Mouse (Mus musculus): ENCODE measurements at regions not wholly inside any gene's neighbourhood (a gene's known extent, or its start where the extent isn't known, plus 50 kb on each side); places are given as distances from the start of the nearest gene placed in this dataset.

DNA sequence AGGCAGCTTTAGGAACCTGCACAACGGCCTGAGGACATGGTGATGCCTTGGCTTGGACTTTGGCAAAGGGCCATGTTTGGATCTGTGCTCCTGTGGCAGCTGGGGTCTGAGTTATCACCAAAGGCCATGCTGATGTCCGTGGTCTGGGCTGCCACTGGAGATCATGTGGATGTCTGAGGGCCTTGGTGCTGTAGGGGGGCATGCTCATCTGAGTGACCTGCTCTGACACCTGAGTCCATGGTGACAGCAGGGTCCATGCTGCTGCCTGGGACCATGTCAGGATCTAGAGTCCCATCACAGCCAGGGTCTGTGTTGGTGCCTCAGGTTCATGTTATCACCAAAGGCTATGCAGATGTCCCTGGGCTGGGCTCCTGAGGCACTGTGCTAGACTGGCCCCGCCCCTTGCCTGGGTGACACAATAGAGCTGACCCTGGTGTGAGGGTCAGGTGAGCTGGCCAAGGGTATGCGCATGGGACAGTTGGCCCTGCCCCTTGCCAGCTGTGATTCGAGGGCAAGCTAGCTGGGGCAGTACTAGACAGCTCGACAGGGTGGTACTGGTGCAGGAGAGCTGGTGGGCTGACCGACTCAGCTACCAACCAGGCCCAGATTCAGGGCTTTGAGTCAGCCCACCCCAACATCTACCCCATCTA is 77.0 kb upstream of the Rcn1 start:
- Histone ChIP-seq H3K4me3 (ENCODE audit: insufficient read depth, poor library complexity, severe bottlenecking) (no peak overlapping the region), H3ac (ENCODE audit: control insufficient read depth, insufficient read length, low read depth) (no peak overlapping the region), H3K79me3 (ENCODE audit: low read depth) (no peaks in the 10 kb centered on the region), H3K36me3 (ENCODE audit: control insufficient read depth, insufficient read depth) (no peaks in the 10 kb centered on the region), H3K27me3 (ENCODE audit: control insufficient read depth, insufficient read depth, insufficient read length) (peaks cover 3% of the 10 kb centered on the region), H3K79me2 (ENCODE audit: control insufficient read depth, insufficient read depth) (no peaks in the 10 kb centered on the region)
- TF ChIP-seq MAX (IDR thresholded peaks at IDR 0.05) (no peak), USF1 (IDR thresholded peaks at IDR 0.05; ENCODE audit: low read depth) (no peak), FOSL1 (IDR thresholded peaks at IDR 0.05; ENCODE audit: insufficient read depth, low read length, poor library complexity, severe bottlenecking) (no peak), MYOD1 (IDR thresholded peaks at IDR 0.05; ENCODE audit: control insufficient read depth, insufficient read length, low read depth) (no peak), CEBPB (IDR thresholded peaks at IDR 0.05; ENCODE audit: low read depth) (no peak), CTCF (IDR thresholded peaks at IDR 0.05; ENCODE audit: control insufficient read depth, insufficient read depth, insufficient read length) (no peak), MYOG (IDR thresholded peaks at IDR 0.05; ENCODE audit: control insufficient read depth, extremely low read depth, insufficient read length) (no peak)

DNA sequence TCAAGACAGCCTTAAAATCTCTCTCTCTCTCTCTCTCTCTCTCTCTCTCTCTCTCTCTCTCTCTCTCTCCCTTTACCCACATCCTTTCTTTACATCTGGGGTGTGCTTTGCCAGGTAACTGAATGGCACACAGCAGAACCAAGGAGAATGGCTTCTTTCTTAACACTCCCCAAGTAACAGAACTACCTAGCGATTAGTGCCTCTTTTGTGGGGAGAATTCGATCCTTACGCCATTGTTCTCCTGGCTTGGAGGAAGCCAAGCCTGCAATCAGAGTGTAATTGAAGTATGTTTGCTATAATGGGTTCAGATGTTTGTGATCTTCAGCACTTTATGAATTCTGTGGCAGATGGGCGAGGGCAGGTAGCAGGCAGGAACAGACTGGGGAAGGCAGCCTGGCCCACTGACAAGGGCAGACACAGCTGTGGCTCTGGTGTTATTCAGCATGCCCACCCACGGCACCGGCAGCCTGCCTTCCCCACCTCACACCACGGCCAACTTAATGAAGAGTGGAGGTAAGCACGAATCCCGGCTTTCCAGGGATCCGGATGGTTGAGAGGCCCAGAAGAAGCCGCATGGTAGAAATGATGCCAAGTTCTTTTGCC is 83.0 kb upstream of the Rcn1 start:
- Histone ChIP-seq H3K79me3 (ENCODE audit: low read depth) (no peaks in the 10 kb centered on the region), H3K4me3 (ENCODE audit: insufficient read depth, poor library complexity, severe bottlenecking) (no peak overlapping the region), H3ac (ENCODE audit: control insufficient read depth, insufficient read length, low read depth) (no peak overlapping the region), H3K36me3 (ENCODE audit: control insufficient read depth, insufficient read depth) (no peaks in the 10 kb centered on the region), H3K79me2 (ENCODE audit: control insufficient read depth, insufficient read depth) (no peaks in the 10 kb centered on the region), H3K27me3 (ENCODE audit: control insufficient read depth, insufficient read depth, insufficient read length) (peaks cover 3% of the 10 kb centered on the region)
- no peak for TF ChIP-seq USF1 (IDR thresholded peaks at IDR 0.05; ENCODE audit: low read depth)

DNA sequence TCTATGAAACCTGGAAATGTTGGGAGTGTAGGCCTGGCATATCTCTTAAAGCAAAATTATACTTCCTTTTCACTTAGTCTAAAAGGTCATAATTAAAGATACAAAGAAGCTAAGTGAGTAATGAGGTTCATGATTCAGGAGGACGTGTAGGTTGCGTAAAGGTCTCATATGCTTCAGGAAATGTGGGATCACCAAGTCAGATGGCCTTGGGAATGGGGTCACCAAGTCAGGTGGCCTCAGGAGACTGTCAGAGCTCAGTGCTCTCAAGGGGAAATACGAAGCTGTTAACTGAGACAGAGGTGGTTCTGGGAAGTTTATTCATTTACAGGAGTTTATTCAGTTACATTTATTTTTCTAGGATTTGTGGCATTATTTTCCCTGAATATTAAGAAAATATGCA is 85.4 kb upstream of the Rcn1 start:
- TF ChIP-seq FOSL1 (IDR thresholded peaks at IDR 0.05; ENCODE audit: insufficient read depth, low read length, poor library complexity, severe bottlenecking) (no peak), USF1 (IDR thresholded peaks at IDR 0.05; ENCODE audit: low read depth) (no peak), CTCF (IDR thresholded peaks at IDR 0.05; ENCODE audit: control insufficient read depth, insufficient read depth, insufficient read length) (no peak), MYOD1 (IDR thresholded peaks at IDR 0.05; ENCODE audit: control insufficient read depth, insufficient read length, low read depth) (no peak), CEBPB (IDR thresholded peaks at IDR 0.05; ENCODE audit: low read depth) (no peak)
- no peaks in the 10 kb centered on the region for H3K79me2 ChIP-seq (ENCODE audit: control insufficient read depth, insufficient read depth)

DNA sequence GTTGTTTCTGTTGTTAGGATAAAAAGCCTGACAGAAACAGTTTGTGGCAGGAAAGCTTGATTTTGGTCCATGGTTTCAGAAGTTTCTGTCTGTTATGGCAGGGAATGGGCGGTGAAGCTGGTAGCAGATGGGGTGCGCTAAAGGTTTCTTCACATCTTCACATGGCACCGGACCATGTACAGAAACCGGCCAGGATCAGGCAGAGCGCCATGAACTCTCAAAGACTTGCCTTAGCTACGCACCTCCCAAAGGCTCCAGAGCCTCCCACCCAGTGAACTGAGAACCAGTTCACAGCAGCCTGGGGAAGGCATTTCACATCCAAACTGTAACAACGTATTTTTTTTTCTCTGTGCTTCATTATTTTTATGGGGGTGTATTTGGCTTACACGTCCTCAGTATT is 86.2 kb upstream of the Rcn1 start:
- Histone ChIP-seq H3K27me3 (ENCODE audit: control insufficient read depth, insufficient read depth, insufficient read length) (no peaks in the 10 kb centered on the region), H3K79me3 (ENCODE audit: low read depth) (no peaks in the 10 kb centered on the region), H3K4me3 (ENCODE audit: insufficient read depth, poor library complexity, severe bottlenecking) (no peak overlapping the region), H3K36me3 (ENCODE audit: control insufficient read depth, insufficient read depth) (no peaks in the 10 kb centered on the region), H3ac (ENCODE audit: control insufficient read depth, insufficient read length, low read depth) (no peak overlapping the region), H3K79me2 (ENCODE audit: control insufficient read depth, insufficient read depth) (no peaks in the 10 kb centered on the region)
- TF ChIP-seq MYOG (IDR thresholded peaks at IDR 0.05; ENCODE audit: control insufficient read depth, extremely low read depth, insufficient read length): no peak
- no peak for TF ChIP-seq CTCF (IDR thresholded peaks at IDR 0.05; ENCODE audit: control insufficient read depth, insufficient read depth, insufficient read length)
- no peak for TF ChIP-seq MAX (IDR thresholded peaks at IDR 0.05)
- TF ChIP-seq CEBPB (IDR thresholded peaks at IDR 0.05; ENCODE audit: low read depth): no peak
- no peak for TF ChIP-seq FOSL1 (IDR thresholded peaks at IDR 0.05; ENCODE audit: insufficient read depth, low read length, poor library complexity, severe bottlenecking)
- TF ChIP-seq USF1 (IDR thresholded peaks at IDR 0.05; ENCODE audit: low read depth): no peak
- TF ChIP-seq MYOD1 (IDR thresholded peaks at IDR 0.05; ENCODE audit: control insufficient read depth, insufficient read length, low read depth): no peak

More for the DNA sequence above, 85.4 kb upstream of the Rcn1 start:
- Histone ChIP-seq H3K79me3 (ENCODE audit: low read depth) (no peaks in the 10 kb centered on the region), H3ac (ENCODE audit: control insufficient read depth, insufficient read length, low read depth) (no peak overlapping the region), H3K36me3 (ENCODE audit: control insufficient read depth, insufficient read depth) (no peaks in the 10 kb centered on the region), H3K4me3 (ENCODE audit: insufficient read depth, poor library complexity, severe bottlenecking) (no peak overlapping the region), H3K27me3 (ENCODE audit: control insufficient read depth, insufficient read depth, insufficient read length) (no peaks in the 10 kb centered on the region)

DNA sequence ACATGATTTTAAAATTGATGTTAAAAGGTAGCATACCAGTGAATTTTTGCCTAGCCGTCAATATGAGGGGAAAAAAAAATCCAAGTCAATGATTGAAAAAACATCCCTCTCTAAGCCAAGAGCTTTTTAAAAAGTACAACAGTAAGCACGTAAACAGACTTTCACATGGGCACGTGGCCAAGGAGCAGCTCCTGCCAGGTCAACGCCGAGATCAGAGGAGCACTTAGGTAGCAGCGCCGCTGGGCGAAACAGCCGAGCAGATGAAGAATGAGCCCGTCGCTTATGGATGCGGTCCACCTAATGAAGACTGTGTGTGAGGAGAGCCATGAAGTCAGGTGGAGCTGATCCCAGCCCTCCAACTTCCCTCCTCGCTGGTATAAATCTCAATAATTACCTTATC is 96.7 kb upstream of the Rcn1 start:
- H3K4me3 ChIP-seq (ENCODE audit: insufficient read depth, poor library complexity, severe bottlenecking): no peak overlapping the region
- TF ChIP-seq CEBPB (IDR thresholded peaks at IDR 0.05; ENCODE audit: low read depth) (no peak), MYOG (IDR thresholded peaks at IDR 0.05; ENCODE audit: control insufficient read depth, extremely low read depth, insufficient read length) (no peak), FOSL1 (IDR thresholded peaks at IDR 0.05; ENCODE audit: insufficient read depth, low read length, poor library complexity, severe bottlenecking) (no peak), MYOD1 (IDR thresholded peaks at IDR 0.05; ENCODE audit: control insufficient read depth, insufficient read length, low read depth) (no peak)
- H3ac ChIP-seq (ENCODE audit: control insufficient read depth, insufficient read length, low read depth): no peak overlapping the region

GRCm38 (mm10) chr2:105504197-105504596 is 105.1 kb upstream of the Rcn1 start:
- no peaks in the 10 kb centered on the region for H3K79me3 ChIP-seq (ENCODE audit: low read depth)
- H3ac ChIP-seq (ENCODE audit: control insufficient read depth, insufficient read length, low read depth): no peak overlapping the region
- H3K36me3 ChIP-seq (ENCODE audit: control insufficient read depth, insufficient read depth): no peaks in the 10 kb centered on the region
- H3K79me2 ChIP-seq (ENCODE audit: control insufficient read depth, insufficient read depth): no peaks in the 10 kb centered on the region
- no peak overlapping the region for H3K4me3 ChIP-seq (ENCODE audit: insufficient read depth, poor library complexity, severe bottlenecking)
- TF ChIP-seq MYOD1 (IDR thresholded peaks at IDR 0.05; ENCODE audit: control insufficient read depth, insufficient read length, low read depth) (no peak), CEBPB (IDR thresholded peaks at IDR 0.05; ENCODE audit: low read depth) (no peak), USF1 (IDR thresholded peaks at IDR 0.05; ENCODE audit: low read depth) (no peak), FOSL1 (IDR thresholded peaks at IDR 0.05; ENCODE audit: insufficient read depth, low read length, poor library complexity, severe bottlenecking) (no peak), MYOG (IDR thresholded peaks at IDR 0.05; ENCODE audit: control insufficient read depth, extremely low read depth, insufficient read length) (no peak), CTCF (IDR thresholded peaks at IDR 0.05; ENCODE audit: control insufficient read depth, insufficient read depth, insufficient read length) (no peak), MAX (IDR thresholded peaks at IDR 0.05) (no peak)
- H3K27me3 ChIP-seq (ENCODE audit: control insufficient read depth, insufficient read depth, insufficient read length): no peaks in the 10 kb centered on the region

More for the DNA sequence above, 96.7 kb upstream of the Rcn1 start:
- Histone ChIP-seq H3K79me2 (ENCODE audit: control insufficient read depth, insufficient read depth) (no peaks in the 10 kb centered on the region), H3K79me3 (ENCODE audit: low read depth) (no peaks in the 10 kb centered on the region), H3K36me3 (ENCODE audit: control insufficient read depth, insufficient read depth) (no peaks in the 10 kb centered on the region), H3K27me3 (ENCODE audit: control insufficient read depth, insufficient read depth, insufficient read length) (no peaks in the 10 kb centered on the region)
